Mouse (Mus musculus) liver, postnatal 0 days (tissue): Measurements from ENCODE around the gene Ssr2. TPM values are rescaled to one million over a fixed set of nuclear protein-coding genes. Genes with fewer than 3 reads are reported as not detected.

Source experiments
- ATAC-seq: fragments of 200-750 bp; cut with Nextera tagmentation; 2 replicates; pipeline ENCODE4 v1.8.0; 2017; ENCODE audit warnings: mild to moderate bottlenecking, moderate library complexity
- DNase-seq: peaks from one replicate; pipeline ENCODE4 v3.0.0-alpha.2; 2016
- H3K27ac ChIP-seq: fragments of 300-500 bp; sonication (generic); 2 replicates; pipeline ENCODE4 v1.5.1; 2014; ENCODE audit warnings: antibody characterized with exemption, moderate library complexity, mild to moderate bottlenecking, low read depth
- H3K27me3 ChIP-seq: fragments of 300-500 bp; sonication (generic); 2 replicates; pipeline ENCODE4 v1.6.1; 2014; ENCODE audit warnings: low read length, control low read depth, mixed read lengths; ENCODE audit not compliant: insufficient read depth
- H3K36me3 ChIP-seq: fragments of 300-500 bp; sonication (generic); replicated peaks from 2 replicates; pipeline ENCODE4 v1.6.1; 2014; ENCODE audit warnings: mild to moderate bottlenecking, control low read depth, low read length, moderate library complexity, mixed read lengths; ENCODE audit not compliant: insufficient read depth
- H3K4me1 ChIP-seq: fragments of 300-500 bp; sonication (generic); 2 replicates; pipeline ENCODE4 v1.6.1; 2014; ENCODE audit warnings: antibody characterized with exemption, mild to moderate bottlenecking, control low read depth; ENCODE audit not compliant: insufficient read depth
- H3K4me2 ChIP-seq: fragments of 300-500 bp; sonication (generic); 2 replicates; pipeline ENCODE4 v1.6.1; 2014; ENCODE audit warnings: low read depth, mild to moderate bottlenecking, low read length, moderate library complexity, mixed read lengths
- H3K4me3 ChIP-seq: fragments of 300-500 bp; sonication (generic); 2 replicates; pipeline ENCODE4 v1.5.1; 2014; ENCODE audit warnings: low read depth, low read length
- H3K9ac ChIP-seq: fragments of 300-500 bp; sonication (generic); replicated peaks from 2 replicates; pipeline ENCODE4 v1.6.1; 2014; ENCODE audit warnings: mild to moderate bottlenecking, moderate library complexity
- H3K9me3 ChIP-seq: fragments of 300-500 bp; sonication (generic); 2 replicates; pipeline ENCODE4 v1.6.1; 2016; ENCODE audit warnings: mild to moderate bottlenecking, control low read depth, low read length, mixed read lengths
- CTCF ChIP-seq: sonication (generic); IDR thresholded peaks from 2 replicates; pipeline ENCODE4 v1.5.1; 2016; ENCODE audit warnings: antibody characterized with exemption, low read depth
- EP300 ChIP-seq: IDR thresholded peaks from 2 replicates; pipeline ENCODE4 v1.6.1; 2016; ENCODE audit warnings: antibody characterized with exemption, low read depth, mild to moderate bottlenecking
- WGBS: fragments of 180-500 bp; shearing (Covaris S2); extraction: QIAGEN DNeasy Blood & Tissue Kit; methylation state at CpG from one replicate; pipeline ENCODE4 v1.1.7; 2014; ENCODE audit not compliant: insufficient replicate concordance; 5-methylcytosine and 5-hydroxymethylcytosine counted together
- microRNA counts: library from miRNA; unstranded; fragments of <30 nt; microRNA quantifications from one replicate; lab custom pipeline; 2015
- microRNA-seq: library from miRNA; unstranded; fragments of <30 nt; microRNA quantifications from one replicate; pipeline ENCODE4, GENCODE M21; 2016
- polyA plus RNA-seq: library from polyadenylated mRNA; unstranded; fragments of >200 nt; fragmentation: Nextera tagmentation; extraction: Ambion mirVana; gene quantifications from 2 replicates; pipeline ENCODE4 v1.2.1, GENCODE M21; 2015

Gene Ssr2
- polyA plus RNA-seq, 1 experiment from 2014 or later = 155 TPM

DNA sequence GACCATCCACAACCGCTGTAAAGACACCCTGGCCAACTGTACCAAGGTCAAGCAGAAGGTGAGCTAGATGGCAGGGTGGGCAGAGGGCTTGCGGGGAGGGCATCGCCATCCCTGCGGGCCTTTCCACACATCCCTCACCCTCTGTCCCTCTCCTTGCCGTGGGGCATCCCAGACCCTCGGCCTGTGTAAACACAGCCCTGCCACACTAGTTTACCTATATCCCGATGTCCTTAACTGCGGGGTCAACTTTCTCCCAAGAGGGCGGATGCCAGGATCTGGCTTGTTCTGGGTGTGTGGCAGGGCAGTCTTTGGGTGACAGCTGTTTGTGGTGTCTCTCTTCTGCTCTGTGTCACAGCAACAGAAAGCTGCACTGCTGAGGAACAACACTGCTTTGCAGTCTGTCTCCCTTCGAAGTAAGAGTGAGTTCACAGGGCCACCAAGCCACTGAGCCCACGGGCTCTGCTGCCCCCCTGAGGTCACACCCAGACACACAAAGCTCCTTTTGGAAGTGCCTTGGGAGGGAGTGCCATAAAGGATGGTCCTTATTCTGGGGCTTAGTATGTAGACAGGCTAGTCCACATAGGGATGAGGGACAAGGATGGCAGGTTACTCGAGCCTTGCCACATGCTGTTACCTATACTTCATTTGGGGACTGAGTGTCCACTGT, 56.4 kb downstream of the Ssr2 start:
- H3K36me3 ChIP-seq = peaks cover 72% of the 10 kb centered on the region
- no peak overlapping the region for H3K4me2 ChIP-seq
- ATAC-seq (peak; percentile 13; the same call in 1 of the 2 replicates), DNase-seq (peak; percentile 62)
- TF ChIP-seq EP300 = no peak
- peak; percentile 81 for TF ChIP-seq CTCF
- H3K27me3 ChIP-seq = no peaks in the 10 kb centered on the region
- peaks cover 24% of the 10 kb centered on the region for H3K4me1 ChIP-seq
- no peak overlapping the region for H3K27ac ChIP-seq
- WGBS = 73% methylated on average over 12 of the region's 12 CpGs
- no peak overlapping the region for H3K4me3 ChIP-seq
- H3K9ac ChIP-seq = no peak overlapping the region
- no peaks in the 10 kb centered on the region for H3K9me3 ChIP-seq

- no peak overlapping the region for H3K27ac ChIP-seq
- ATAC-seq (no peak), DNase-seq (no peak)
- no peak overlapping the region for H3K4me2 ChIP-seq
- H3K27me3 ChIP-seq = no peaks in the 10 kb centered on the region
- no peak for TF ChIP-seq EP300
- no peak for TF ChIP-seq CTCF
- no peak overlapping the region for H3K9ac ChIP-seq
- 89% methylated on average over 10 of the region's 10 CpGs for WGBS
- peaks cover 16% of the 10 kb centered on the region; the same call in 1 of the 2 replicates for H3K4me1 ChIP-seq
- H3K36me3 ChIP-seq = peaks cover 75% of the 10 kb centered on the region
- no peaks in the 10 kb centered on the region for H3K9me3 ChIP-seq
- H3K4me3 ChIP-seq = no peak overlapping the region
Observed at GRCm38 (mm10) chr3:88633056-88633455, 57.4 kb downstream of the Ssr2 start.

DNA sequence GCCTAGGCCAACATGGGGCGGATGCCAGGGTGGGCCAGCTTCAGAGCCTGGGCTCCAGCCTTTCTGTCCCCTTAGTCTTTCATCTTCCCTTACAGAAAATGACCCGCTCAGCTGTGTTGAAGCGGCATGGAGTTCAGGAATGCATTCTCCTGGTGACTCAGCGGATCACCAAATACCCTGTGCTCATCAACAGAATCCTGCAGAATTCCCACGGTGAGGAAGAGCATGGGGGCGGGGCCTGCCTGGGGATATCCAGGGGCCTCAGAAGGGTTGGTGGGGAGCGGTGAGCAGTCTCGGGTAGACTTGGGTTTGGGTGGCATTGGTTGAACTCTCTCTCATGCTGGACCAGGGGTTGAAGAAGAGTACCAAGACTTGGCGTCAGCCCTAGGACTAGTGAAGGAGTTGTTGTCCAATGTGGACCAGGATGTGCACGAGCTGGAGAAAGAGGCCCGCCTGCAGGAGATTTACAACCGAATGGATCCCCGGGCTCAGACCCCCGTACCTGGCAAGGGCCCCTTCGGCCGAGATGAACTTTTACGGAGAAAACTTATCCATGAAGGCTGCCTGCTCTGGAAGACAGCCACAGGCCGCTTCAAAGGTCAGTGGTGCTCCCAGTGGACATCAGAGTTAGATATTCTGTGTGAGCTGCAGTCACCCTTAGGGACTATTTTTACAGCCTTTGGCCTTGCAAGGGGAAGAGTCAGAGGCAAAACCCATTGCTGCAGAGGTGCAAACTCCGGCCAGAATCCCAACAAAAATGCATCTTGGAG, 60.0 kb downstream of the Ssr2 start:
- ATAC-seq = no peak
- Histone ChIP-seq H3K9ac (no peak overlapping the region), H3K4me2 (no peak overlapping the region), H3K9me3 (no peaks in the 10 kb centered on the region), H3K36me3 (peaks cover 74% of the 10 kb centered on the region), H3K4me1 (no peaks in the 10 kb centered on the region), H3K4me3 (no peak overlapping the region), H3K27me3 (no peaks in the 10 kb centered on the region), H3K27ac (no peak overlapping the region)
- no peak for TF ChIP-seq CTCF
- no peak for TF ChIP-seq EP300
- DNase-seq = no peak
- WGBS = 88% methylated on average over 19 of the region's 19 CpGs

GRCm38 (mm10) chr3:88636555-88636986, 60.9 kb downstream of the Ssr2 start:
- Histone ChIP-seq H3K27me3 (no peaks in the 10 kb centered on the region), H3K4me3 (no peak overlapping the region), H3K9me3 (no peaks in the 10 kb centered on the region), H3K9ac (no peak overlapping the region), H3K4me2 (no peak overlapping the region), H3K27ac (no peak overlapping the region), H3K36me3 (peaks cover 70% of the 10 kb centered on the region), H3K4me1 (no peaks in the 10 kb centered on the region)
- DNase-seq (no peak), ATAC-seq (no peak)
- 86% methylated on average over 8 of the region's 8 CpGs for WGBS
- no peak for TF ChIP-seq CTCF
- TF ChIP-seq EP300 = no peak

DNA sequence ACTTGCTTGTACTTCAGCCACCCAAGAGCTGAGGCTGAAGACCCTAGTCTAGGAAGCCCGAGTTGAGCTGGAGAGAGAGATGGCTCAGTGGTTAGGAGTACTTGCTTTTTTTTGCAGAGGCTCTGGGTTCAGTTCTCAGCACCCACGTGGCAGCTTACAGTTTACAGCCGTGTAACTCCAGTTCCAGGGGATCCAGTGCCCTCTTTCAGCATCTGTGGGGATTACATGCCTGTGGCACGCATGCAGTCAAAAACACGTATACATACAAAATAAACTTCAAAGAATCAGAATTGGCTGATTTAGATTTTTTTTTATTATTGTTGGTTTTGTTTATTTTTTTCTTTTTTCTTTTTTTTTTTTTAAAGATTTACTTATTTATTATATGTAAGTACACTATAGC, 61.5 kb downstream of the Ssr2 start:
- 85% methylated on average over 5 of the region's 5 CpGs for WGBS
- no peak for ATAC-seq
- Histone ChIP-seq H3K9me3 (no peaks in the 10 kb centered on the region), H3K4me3 (no peak overlapping the region), H3K36me3 (peaks cover 74% of the 10 kb centered on the region), H3K4me2 (no peak overlapping the region), H3K9ac (no peak overlapping the region), H3K4me1 (no peaks in the 10 kb centered on the region), H3K27me3 (no peaks in the 10 kb centered on the region), H3K27ac (no peak overlapping the region)
- TF ChIP-seq EP300 = no peak
- no peak for TF ChIP-seq CTCF
- no peak for DNase-seq

MicroRNAs encoded within 50 kb of the gene (microRNA counts, 519-probe panel; counts per million panel counts)
- not detected for microRNA mmu-miR-1905 (lab: Ali Mortazavi, UCI)

Small RNA genes lying within 50 kb of the gene (microRNA-seq; reads per million reads assigned to microRNA genes)
- not detected for gene Mir1905

Other genes starting within 250 kb of the Ssr2 start
- 1.4 TPM in 2 replicates for gene Tmem79, start 239.7 kb upstream of the Ssr2 start, polyA plus RNA-seq
- gene Smg5, start 239.6 kb upstream of the Ssr2 start, polyA plus RNA-seq = 9.9 and 11.8 TPM in 2 replicates
- gene Paqr6, start 211.3 kb upstream of the Ssr2 start, polyA plus RNA-seq = 1.7 and 2.0 TPM in 2 replicates
- gene Bglap3, start 203.1 kb upstream of the Ssr2 start, polyA plus RNA-seq = 0.43 and 0.62 TPM in 2 replicates
- gene Bglap2, start 197.2 kb upstream of the Ssr2 start, polyA plus RNA-seq = not detected in 2 replicates
- not detected in 2 replicates for gene Bglap, start 191.4 kb upstream of the Ssr2 start, polyA plus RNA-seq
- gene Pmf1, start 165.5 kb upstream of the Ssr2 start, polyA plus RNA-seq = 59.5 and 64.3 TPM in 2 replicates
- 9.0 and 9.2 TPM in 2 replicates for gene Slc25a44, start 150.7 kb upstream of the Ssr2 start, polyA plus RNA-seq
- 27.3 and 30.0 TPM in 2 replicates for gene Sema4a, start 114.7 kb upstream of the Ssr2 start, polyA plus RNA-seq
- gene Lmna, start 65.9 kb upstream of the Ssr2 start, polyA plus RNA-seq = 68.4 and 73.4 TPM in 2 replicates
- 0.37 and 0.51 TPM in 2 replicates for gene Mex3a, start 43.5 kb upstream of the Ssr2 start, polyA plus RNA-seq
- 0.13 and 0.29 TPM in 2 replicates for gene Rab25, start 27.6 kb upstream of the Ssr2 start, polyA plus RNA-seq
- gene Lamtor2, start 22.8 kb upstream of the Ssr2 start, polyA plus RNA-seq = 104 and 106 TPM in 2 replicates
- 12.5 and 13.5 TPM in 2 replicates for gene Ubqln4, start 22.1 kb upstream of the Ssr2 start, polyA plus RNA-seq
- gene Arhgef2, start 30.1 kb downstream of the Ssr2 start, polyA plus RNA-seq = 13.7 and 13.8 TPM in 2 replicates
- not detected in 2 replicates for gene Rxfp4, start 77.3 kb downstream of the Ssr2 start, polyA plus RNA-seq
- 18.8 and 19.8 TPM in 2 replicates for gene Khdc4, start 109.9 kb downstream of the Ssr2 start, polyA plus RNA-seq
- 25.6 and 26.3 TPM in 2 replicates for gene Rit1, start 141.0 kb downstream of the Ssr2 start, polyA plus RNA-seq
- 0.36 and 0.51 TPM in 2 replicates for gene Syt11, start 199.3 kb downstream of the Ssr2 start, polyA plus RNA-seq